Mouse (Mus musculus): ENCODE measurements around the gene B3gnt2.

GRCm38 (mm10) chr11:22809465-22810096 is 51.2 kb downstream of the B3gnt2 start:
- TF ChIP-seq CTCF (IDR thresholded peaks at IDR 0.05; ENCODE audit: extremely low read depth, insufficient read length, insufficient replicate concordance, low read depth, low read length) (no peak), POLR2A (IDR thresholded peaks at IDR 0.05; ENCODE audit: low read depth, low read length) (no peak)

Data from small intestine, adult 2 months (tissue).